Mouse (Mus musculus) embryonic fibroblast, embryonic 13.5 days (primary cell): ENCODE measurements around the gene Tvp23a.

Source experiments
- CTCF ChIP-seq: IDR thresholded peaks from 2 replicates; pipeline ENCODE4 v1.5.1; 2011; ENCODE audit warnings: mild to moderate bottlenecking, control low read depth, low read length, moderate library complexity, borderline replicate concordance; ENCODE audit not compliant: insufficient read depth
- POLR2A ChIP-seq: IDR thresholded peaks from 2 replicates; pipeline ENCODE4 v1.6.1; 2011; ENCODE audit warnings: low read depth, mild to moderate bottlenecking, control low read depth, low read length, moderate library complexity

DNA sequence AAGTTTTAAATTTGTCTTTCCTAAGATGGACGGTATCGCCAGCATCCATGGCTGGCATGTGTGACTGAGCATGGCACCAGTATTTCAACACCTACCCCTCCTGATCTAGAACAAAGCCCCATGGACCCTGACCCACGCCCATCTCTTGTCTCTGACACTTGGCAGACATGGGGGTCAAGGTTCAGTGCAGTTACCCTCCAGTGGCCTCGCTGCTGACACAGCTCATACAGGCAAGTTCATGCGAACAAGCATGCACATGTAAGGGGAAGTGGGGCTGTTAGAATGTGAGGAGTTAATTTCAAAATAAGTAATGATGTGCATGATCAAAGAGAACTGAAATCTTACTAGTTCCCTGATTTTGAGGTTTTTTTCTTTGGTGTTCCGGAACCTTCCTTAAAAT, 11.0 kb downstream of the Tvp23a start:
- TF ChIP-seq POLR2A (no peak), CTCF (no peak)
